Mouse (Mus musculus) megakaryocyte, embryonic 14.5 days (primary cell): Measurements from ENCODE around the gene Mrs2.

Experiments used
- FLI1 ChIP-seq: IDR thresholded peaks from 2 replicates; pipeline ENCODE4 v1.6.1; 2012; ENCODE audit warnings: low read length, inconsistent platforms, mixed read lengths
- GATA1 ChIP-seq: IDR thresholded peaks from 3 replicates; pipeline ENCODE4 v1.6.1; 2012; ENCODE audit warnings: mixed read lengths, low read length, inconsistent platforms, borderline replicate concordance

DNA sequence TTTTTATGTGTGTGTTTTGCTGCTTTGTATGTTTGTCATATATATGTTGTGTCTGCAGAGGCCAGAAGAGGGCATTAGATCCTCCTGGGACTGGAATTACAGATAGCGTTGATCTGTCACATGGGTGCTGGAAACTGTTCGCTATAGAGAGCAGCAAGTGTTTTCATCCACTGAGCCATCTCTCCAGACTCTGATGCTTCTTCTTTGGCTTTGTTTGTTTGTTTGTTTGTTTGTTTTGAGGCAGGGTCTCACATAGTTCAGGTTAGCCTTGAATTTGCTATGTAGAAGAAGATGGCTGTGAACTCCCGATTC is 6.9 kb upstream of the Mrs2 start:
- no peak for TF ChIP-seq GATA1
- TF ChIP-seq FLI1 = no peak
